Mouse (Mus musculus): ENCODE measurements around the gene Tfb2m. TPM values are rescaled to one million over a fixed set of nuclear protein-coding genes. Genes with fewer than 3 reads are reported as not detected.

Gene Tfb2m
- polyA plus RNA-seq, 1 experiment from 2014 or later = 7.7 TPM

GRCm38 (mm10) chr1:179492908-179493307 is 53.2 kb downstream of the Tfb2m start:
- no peak for ATAC-seq (ENCODE audit: low read depth)
- Histone ChIP-seq H3K4me3 (ENCODE audit: low read depth, low read length) (no peak overlapping the region), H3K4me1 (ENCODE audit: control insufficient read depth, low read depth, low read length) (no peaks in the 10 kb centered on the region), H3K27ac (ENCODE audit: low read length) (no peak overlapping the region), H3K27me3 (ENCODE audit: control insufficient read depth, insufficient read depth, low read depth, low read length) (no peaks in the 10 kb centered on the region), H3K36me3 (ENCODE audit: control insufficient read depth, insufficient read depth) (no peaks in the 10 kb centered on the region), H3K9me3 (replicated peaks; ENCODE audit: control insufficient read depth, low read length) (no peaks in the 10 kb centered on the region), H3K4me2 (ENCODE audit: low read depth, low read length) (no peak overlapping the region), H3K9ac (ENCODE audit: low read depth, low read length) (no peak overlapping the region)
- 29% methylated on average over 5 of the region's 5 CpGs for WGBS (ENCODE audit: insufficient replicate concordance)

- H3K9me3 ChIP-seq (replicated peaks; ENCODE audit: control insufficient read depth, low read length) = no peaks in the 10 kb centered on the region
- no peaks in the 10 kb centered on the region for H3K27me3 ChIP-seq (ENCODE audit: control insufficient read depth, insufficient read depth, low read depth, low read length)
- H3K4me2 ChIP-seq (ENCODE audit: low read depth, low read length) = no peak overlapping the region
- H3K9ac ChIP-seq (ENCODE audit: low read depth, low read length) = no peak overlapping the region
- ATAC-seq (ENCODE audit: low read depth) = no peak
- no peak overlapping the region for H3K27ac ChIP-seq (ENCODE audit: low read length)
- no peak overlapping the region for H3K4me3 ChIP-seq (ENCODE audit: low read depth, low read length)
- no peaks in the 10 kb centered on the region for H3K4me1 ChIP-seq (ENCODE audit: control insufficient read depth, low read depth, low read length)
- no peaks in the 10 kb centered on the region for H3K36me3 ChIP-seq (ENCODE audit: control insufficient read depth, insufficient read depth)
- WGBS (ENCODE audit: insufficient replicate concordance) = 74% methylated on average over 5 of the region's 5 CpGs
Observed at GRCm38 (mm10) chr1:179488520-179488919, 57.5 kb downstream of the Tfb2m start.

GRCm38 (mm10) chr1:179487990-179488389 is 58.1 kb downstream of the Tfb2m start:
- Histone ChIP-seq H3K36me3 (ENCODE audit: control insufficient read depth, insufficient read depth) (no peaks in the 10 kb centered on the region), H3K4me2 (ENCODE audit: low read depth, low read length) (no peak overlapping the region), H3K4me3 (ENCODE audit: low read depth, low read length) (no peak overlapping the region), H3K9ac (ENCODE audit: low read depth, low read length) (no peak overlapping the region), H3K9me3 (replicated peaks; ENCODE audit: control insufficient read depth, low read length) (no peaks in the 10 kb centered on the region), H3K4me1 (ENCODE audit: control insufficient read depth, low read depth, low read length) (no peaks in the 10 kb centered on the region), H3K27ac (ENCODE audit: low read length) (no peak overlapping the region), H3K27me3 (ENCODE audit: control insufficient read depth, insufficient read depth, low read depth, low read length) (no peaks in the 10 kb centered on the region)
- WGBS (ENCODE audit: insufficient replicate concordance) = 48% methylated on average over 5 of the region's 5 CpGs
- no peak for ATAC-seq (ENCODE audit: low read depth)

DNA sequence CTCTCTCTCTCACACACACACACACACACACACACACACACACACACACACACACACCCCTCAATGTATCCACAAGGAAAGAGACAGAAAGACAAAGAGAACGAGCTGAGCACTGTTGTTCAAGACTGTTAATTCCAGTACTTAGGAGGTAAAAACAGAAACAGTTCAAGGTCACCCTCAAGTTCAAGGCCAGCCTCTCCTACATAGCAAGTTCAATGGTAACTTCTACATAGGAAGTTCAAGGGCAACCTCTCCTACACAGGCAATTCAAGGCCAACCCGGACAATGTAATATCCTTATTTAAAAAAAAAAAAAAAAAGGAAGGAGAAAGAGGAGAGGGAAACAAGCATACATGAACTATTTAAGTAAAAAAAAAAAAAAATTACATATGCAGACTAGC is 58.8 kb downstream of the Tfb2m start:
- H3K27me3 ChIP-seq (ENCODE audit: control insufficient read depth, insufficient read depth, low read depth, low read length) = no peaks in the 10 kb centered on the region
- H3K9me3 ChIP-seq (replicated peaks; ENCODE audit: control insufficient read depth, low read length) = no peaks in the 10 kb centered on the region
- WGBS (ENCODE audit: insufficient replicate concordance) = 65% methylated on average over 2 of the region's 2 CpGs

GRCm38 (mm10) chr1:179485784-179486540 is 60.1 kb downstream of the Tfb2m start:
- Histone ChIP-seq H3K9ac (ENCODE audit: low read depth, low read length) (no peak overlapping the region), H3K9me3 (replicated peaks; ENCODE audit: control insufficient read depth, low read length) (no peaks in the 10 kb centered on the region), H3K27ac (ENCODE audit: low read length) (no peak overlapping the region), H3K4me2 (ENCODE audit: low read depth, low read length) (no peak overlapping the region), H3K27me3 (ENCODE audit: control insufficient read depth, insufficient read depth, low read depth, low read length) (no peaks in the 10 kb centered on the region), H3K36me3 (ENCODE audit: control insufficient read depth, insufficient read depth) (no peaks in the 10 kb centered on the region), H3K4me1 (ENCODE audit: control insufficient read depth, low read depth, low read length) (no peaks in the 10 kb centered on the region), H3K4me3 (ENCODE audit: low read depth, low read length) (no peak overlapping the region)
- WGBS (ENCODE audit: insufficient replicate concordance) = 29% methylated on average over 3 of the region's 3 CpGs
- no peak for ATAC-seq (ENCODE audit: low read depth)

More for the DNA sequence above, 58.8 kb downstream of the Tfb2m start:
- H3K4me3 ChIP-seq (ENCODE audit: low read depth, low read length) = no peak overlapping the region
- no peak for ATAC-seq (ENCODE audit: low read depth)
- no peak overlapping the region for H3K9ac ChIP-seq (ENCODE audit: low read depth, low read length)
- no peaks in the 10 kb centered on the region for H3K36me3 ChIP-seq (ENCODE audit: control insufficient read depth, insufficient read depth)
- no peak overlapping the region for H3K4me2 ChIP-seq (ENCODE audit: low read depth, low read length)
- no peaks in the 10 kb centered on the region for H3K4me1 ChIP-seq (ENCODE audit: control insufficient read depth, low read depth, low read length)
- H3K27ac ChIP-seq (ENCODE audit: low read length) = no peak overlapping the region

GRCm38 (mm10) chr1:179480862-179481261 is 65.2 kb downstream of the Tfb2m start:
- Histone ChIP-seq H3K4me3 (ENCODE audit: low read depth, low read length) (no peak overlapping the region), H3K27ac (ENCODE audit: low read length) (no peak overlapping the region), H3K36me3 (ENCODE audit: control insufficient read depth, insufficient read depth) (no peaks in the 10 kb centered on the region), H3K27me3 (ENCODE audit: control insufficient read depth, insufficient read depth, low read depth, low read length) (no peaks in the 10 kb centered on the region), H3K4me1 (ENCODE audit: control insufficient read depth, low read depth, low read length) (no peaks in the 10 kb centered on the region), H3K9me3 (replicated peaks; ENCODE audit: control insufficient read depth, low read length) (no peaks in the 10 kb centered on the region), H3K9ac (ENCODE audit: low read depth, low read length) (no peak overlapping the region), H3K4me2 (ENCODE audit: low read depth, low read length) (no peak overlapping the region)
- WGBS (ENCODE audit: insufficient replicate concordance) = 60% methylated on average over 4 of the region's 4 CpGs
- ATAC-seq (ENCODE audit: low read depth) = no peak

Other genes with a start within 250 kb of the Tfb2m start
- 5.4 and 6.4 TPM in 2 replicates for gene Smyd3, start 28.2 kb downstream of the Tfb2m start, polyA plus RNA-seq (2015; fragmentation: Nextera tagmentation; extraction: Ambion mirVana)
- 11.6 and 11.8 TPM in 2 replicates for gene Cnst, start 103 bp upstream of the Tfb2m start, polyA plus RNA-seq (2015; fragmentation: Nextera tagmentation; extraction: Ambion mirVana)
- 9.4 and 10.0 TPM in 2 replicates for gene Sccpdh, start 121.9 kb upstream of the Tfb2m start, polyA plus RNA-seq (2015; fragmentation: Nextera tagmentation; extraction: Ambion mirVana)
- gene Kif28, start 199.0 kb upstream of the Tfb2m start, polyA plus RNA-seq (2015; fragmentation: Nextera tagmentation; extraction: Ambion mirVana) = not detected in 2 replicates